25 mouse cellular contexts compared by ENCODE assay signal in genomic region chr13:11025918-11026317, GRCm38 (mm10).
A peak's percentile ranks its signal among the peaks of the same experiment; 100 is the strongest.
DNase-seq lines count a peak whose midpoint lies in the region; ATAC-seq and TF ChIP-seq lines count a peak whose summit lies in the region.
"Had no signal": no experiment of that assay in that cellular context is flagged by ENCODE, and none has a peak within 500 bp of the region (broad histone marks: within the 10 kb centered on the region; RNA-seq: fewer than 3 reads in every experiment).

No protein-coding gene starts in this region.

- TF ChIP-seq POLR2A in brain, embryonic 14.5 days (IDR thresholded peaks at IDR 0.05; ENCODE audit: borderline replicate concordance, extremely low read depth, insufficient read depth, insufficient read length, poor library complexity, severe bottlenecking) = no peak

- ATAC-seq in hindbrain, embryonic 14.5 days (ENCODE audit: low FRiP score) = no peak
- ATAC-seq in hindbrain, embryonic 12.5 days (ENCODE audit: low FRiP score) = no peak
- peak; percentile 60; the same call in 1 of the 2 replicates for ATAC-seq in midbrain, embryonic 16.5 days
- no peak for ATAC-seq in midbrain, embryonic 13.5 days
- ATAC-seq: CD4-positive, CD25-positive, alpha-beta regulatory T cell, adult 4 months; forebrain, embryonic 13.5 days had no signal

- DNase-seq in hindbrain, embryonic 14.5 days (ENCODE audit: low spot score) = peak; percentile 26
- peak; percentile 40 for DNase-seq in brain, embryonic 14.5 days (ENCODE audit: low read depth)
- peak; percentile 6 for DNase-seq in telencephalon, adult 2 months (ENCODE audit: low read depth, low spot score)
- no peak for DNase-seq in adrenal gland, adult 18-20 months (ENCODE audit: low spot score in 2 of 2)
- DNase-seq: adrenal gland, postnatal 25 days; cerebellum, adult 9-10 months; cerebellum, postnatal 36 days; gastrocnemius, postnatal 10 days; heart, postnatal 10 days; kidney, adult 18-20 months; kidney, postnatal 25 days; lung, embryonic 14.5 days; lung, postnatal 14 days; retina, postnatal 1 day; thymus, postnatal 4 days had no signal

- H3K36me3 ChIP-seq in hindbrain, embryonic 14.5 days (replicated peaks; ENCODE audit: control insufficient read depth, insufficient read depth) = no peaks in the 10 kb centered on the region
- no peaks in the 10 kb centered on the region for H3K36me3 ChIP-seq in hindbrain, embryonic 12.5 days
- H3K36me3 ChIP-seq in midbrain, embryonic 16.5 days (ENCODE audit: control insufficient read depth, insufficient read depth, low read length) = no peaks in the 10 kb centered on the region
- no peaks in the 10 kb centered on the region for H3K36me3 ChIP-seq in midbrain, embryonic 13.5 days
- H3K36me3 ChIP-seq: heart, embryonic 13.5 days; kidney, embryonic 15.5 days; limb, embryonic 12.5 days; liver, embryonic 15.5 days; neural tube, embryonic 15.5 days had no signal

- no peak overlapping the region for H3K4me2 ChIP-seq in hindbrain, embryonic 14.5 days (replicated peaks)
- H3K4me2 ChIP-seq in hindbrain, embryonic 12.5 days (replicated peaks) = no peak overlapping the region
- H3K4me2 ChIP-seq in midbrain, embryonic 16.5 days (ENCODE audit: low read length) = no peak overlapping the region
- H3K4me2 ChIP-seq in midbrain, embryonic 13.5 days (replicated peaks) = no peak overlapping the region
- H3K4me2 ChIP-seq: forebrain, embryonic 13.5 days; heart, embryonic 13.5 days; kidney, embryonic 15.5 days; limb, embryonic 12.5 days; liver, embryonic 15.5 days; lung, embryonic 14.5 days; neural tube, embryonic 15.5 days had no signal

- H3K4me1 ChIP-seq in hindbrain, embryonic 14.5 days (replicated peaks; ENCODE audit: control insufficient read depth, insufficient read depth, low read length) = 0 out of 2 replicates have a peak, but pooled peaks cover 4% of the 10 kb centered on the region
- no peaks in the 10 kb centered on the region for H3K4me1 ChIP-seq in hindbrain, embryonic 12.5 days
- H3K4me1 ChIP-seq in midbrain, embryonic 16.5 days (ENCODE audit: control insufficient read depth, insufficient read depth, low read length) = peaks cover 3% of the 10 kb centered on the region; the same call in 1 of the 2 replicates
- H3K4me1 ChIP-seq in midbrain, embryonic 13.5 days (replicated peaks) = no peaks in the 10 kb centered on the region
- H3K4me1 ChIP-seq: forebrain, embryonic 13.5 days; kidney, embryonic 15.5 days; limb, embryonic 12.5 days; liver, embryonic 15.5 days had no signal

- no peaks in the 10 kb centered on the region for H3K9me3 ChIP-seq in hindbrain, embryonic 14.5 days (ENCODE audit: control insufficient read depth, low read length)
- no peaks in the 10 kb centered on the region for H3K9me3 ChIP-seq in hindbrain, embryonic 12.5 days (replicated peaks)
- no peaks in the 10 kb centered on the region for H3K9me3 ChIP-seq in midbrain, embryonic 16.5 days (replicated peaks; ENCODE audit: control insufficient read depth, low read length, poor library complexity, severe bottlenecking)
- H3K9me3 ChIP-seq in midbrain, embryonic 13.5 days = no peaks in the 10 kb centered on the region
- H3K9me3 ChIP-seq: forebrain, embryonic 13.5 days; heart, embryonic 13.5 days; kidney, embryonic 15.5 days; limb, embryonic 12.5 days; liver, embryonic 15.5 days; neural tube, embryonic 15.5 days had no signal

- no peak for TF ChIP-seq CTCF in brain, embryonic 14.5 days (IDR thresholded peaks at IDR 0.05; ENCODE audit: borderline replicate concordance, extremely low read depth, insufficient read depth, insufficient read length)

- 55% methylated on average over 3 of the region's 3 CpGs for WGBS in hindbrain, embryonic 14.5 days
- WGBS in hindbrain, embryonic 12.5 days = 76% methylated on average over 3 of the region's 3 CpGs
- 45% methylated on average over 3 of the region's 3 CpGs for WGBS in midbrain, embryonic 16.5 days
- 73% methylated on average over 3 of the region's 3 CpGs for WGBS in midbrain, embryonic 13.5 days

- H3K27ac ChIP-seq in hindbrain, embryonic 14.5 days = no peak overlapping the region
- H3K27ac ChIP-seq in hindbrain, embryonic 12.5 days = no peak overlapping the region
- no peak overlapping the region for H3K27ac ChIP-seq in midbrain, embryonic 16.5 days (ENCODE audit: low read length)
- H3K27ac ChIP-seq in midbrain, embryonic 13.5 days = no peak overlapping the region
- H3K27ac ChIP-seq: forebrain, embryonic 13.5 days; heart, embryonic 13.5 days; kidney, embryonic 15.5 days; limb, embryonic 12.5 days; liver, embryonic 15.5 days; neural tube, embryonic 15.5 days had no signal

- no peaks in the 10 kb centered on the region for H3K27me3 ChIP-seq in hindbrain, embryonic 14.5 days (ENCODE audit: control insufficient read depth, insufficient read depth, low read length)
- no peaks in the 10 kb centered on the region for H3K27me3 ChIP-seq in hindbrain, embryonic 12.5 days
- H3K27me3 ChIP-seq in midbrain, embryonic 16.5 days (ENCODE audit: control insufficient read depth, insufficient read depth, low read depth, low read length) = no peaks in the 10 kb centered on the region
- H3K27me3 ChIP-seq in midbrain, embryonic 13.5 days = no peaks in the 10 kb centered on the region
- H3K27me3 ChIP-seq: forebrain, embryonic 13.5 days; heart, embryonic 13.5 days; kidney, embryonic 15.5 days; limb, embryonic 12.5 days; liver, embryonic 15.5 days; neural tube, embryonic 15.5 days had no signal

- no peak overlapping the region for H3K4me3 ChIP-seq in hindbrain, embryonic 14.5 days (replicated peaks; ENCODE audit: low read length)
- H3K4me3 ChIP-seq in hindbrain, embryonic 12.5 days = no peak overlapping the region
- H3K4me3 ChIP-seq in midbrain, embryonic 16.5 days (ENCODE audit: low read depth, low read length) = no peak overlapping the region
- H3K4me3 ChIP-seq in midbrain, embryonic 13.5 days (replicated peaks) = no peak overlapping the region
- H3K4me3 ChIP-seq: forebrain, embryonic 13.5 days; heart, embryonic 13.5 days; kidney, embryonic 15.5 days; limb, embryonic 12.5 days; liver, embryonic 15.5 days; neural tube, embryonic 15.5 days had no signal

- H3K9ac ChIP-seq in hindbrain, embryonic 14.5 days = no peak overlapping the region
- H3K9ac ChIP-seq in hindbrain, embryonic 12.5 days = no peak overlapping the region
- no peak overlapping the region for H3K9ac ChIP-seq in midbrain, embryonic 16.5 days (ENCODE audit: low read depth, low read length)
- H3K9ac ChIP-seq in midbrain, embryonic 13.5 days (replicated peaks) = no peak overlapping the region
- H3K9ac ChIP-seq: forebrain, embryonic 13.5 days; heart, embryonic 13.5 days; kidney, embryonic 15.5 days; limb, embryonic 12.5 days; liver, embryonic 15.5 days; lung, embryonic 14.5 days; neural tube, embryonic 15.5 days had no signal

Comparison
In these comparisons a context has a peak if more than half of its experiments do, and no peak if none do; other contexts are left out.
1. DNase-seq: peak in hindbrain, embryonic 14.5 days (single experiment), brain, embryonic 14.5 days (single experiment) and telencephalon, adult 2 months (single experiment); none in adrenal gland, adult 18-20 months (0 of 2).